9 mouse cellular contexts compared by ENCODE assay signal in genomic region chr2:94264631-94265098, GRCm38 (mm10).
DNase-seq lines count a peak whose midpoint lies in the region; ATAC-seq and TF ChIP-seq lines count a peak whose summit lies in the region.
"Had no signal": no experiment of that assay in that cellular context is flagged by ENCODE, and none has a peak within 500 bp of the region (broad histone marks: within the 10 kb centered on the region; RNA-seq: fewer than 3 reads in every experiment).

No protein-coding gene starts in this region.

- ATAC-seq in heart, embryonic 13.5 days (ENCODE audit: extremely low read depth, insufficient number of reproducible peaks, low FRiP score, low TSS enrichment), result no peak
- no peak for ATAC-seq in heart, postnatal 0 days (ENCODE audit: insufficient read depth, low read depth)
- peak; percentile 55 for ATAC-seq in midbrain, embryonic 13.5 days
- ATAC-seq: Patski had no signal

- H3K9me3 ChIP-seq in heart, embryonic 13.5 days, result no peaks in the 10 kb centered on the region
- H3K9me3 ChIP-seq in heart, postnatal 0 days (replicated peaks; ENCODE audit: control insufficient read depth, low read length), result no peaks in the 10 kb centered on the region
- H3K9me3 ChIP-seq in midbrain, embryonic 13.5 days, result no peaks in the 10 kb centered on the region

- H3K36me3 ChIP-seq in heart, embryonic 13.5 days, result no peaks in the 10 kb centered on the region
- no peaks in the 10 kb centered on the region for H3K36me3 ChIP-seq in heart, postnatal 0 days (replicated peaks; ENCODE audit: control insufficient read depth, insufficient read depth, low read length)
- no peaks in the 10 kb centered on the region for H3K36me3 ChIP-seq in midbrain, embryonic 13.5 days

- H3K9ac ChIP-seq in heart, embryonic 13.5 days, result peak overlapping the region; percentile 79
- H3K9ac ChIP-seq in heart, postnatal 0 days (replicated peaks; ENCODE audit: low read depth, low read length), result peak overlapping the region; percentile 32
- H3K9ac ChIP-seq in midbrain, embryonic 13.5 days (replicated peaks), result peak overlapping the region; percentile 54

- TF ChIP-seq EP300 in heart, postnatal 0 days (IDR thresholded peaks at IDR 0.05; ENCODE audit: low read depth), result no peak

- intact Hi-C loops in heart, postnatal 25 days (cut with DNase I), result no loop called here

- under 1% methylated on average over 12 of the region's 12 CpGs for WGBS in heart, embryonic 13.5 days
- WGBS in heart, postnatal 0 days, result under 1% methylated on average over 12 of the region's 12 CpGs
- under 1% methylated on average over 12 of the region's 12 CpGs for WGBS in midbrain, embryonic 13.5 days

- no peak for DNase-seq in heart, postnatal 25 days (ENCODE audit: low spot score)
- DNase-seq in brain, adult 2 months (ENCODE audit: low read depth, low spot score), result peak; percentile 83
- DNase-seq in heart, postnatal 0 days (ENCODE audit: low spot score), result peak; percentile 34
- no peak for DNase-seq in thymus, adult 18-20 months
- DNase-seq in adrenal gland, postnatal 36 days, result no peak
- DNase-seq in urinary bladder, postnatal 36 days (ENCODE audit: low spot score in 2 of 2), result no peak

- H3K27me3 ChIP-seq in heart, embryonic 13.5 days (replicated peaks), result peaks cover 16% of the 10 kb centered on the region
- H3K27me3 ChIP-seq in heart, postnatal 0 days (ENCODE audit: control insufficient read depth, insufficient read depth, low read length), result no peaks in the 10 kb centered on the region
- H3K27me3 ChIP-seq in midbrain, embryonic 13.5 days, result no peaks in the 10 kb centered on the region

- H3K4me3 ChIP-seq in heart, embryonic 13.5 days, result peak overlapping the region; percentile 50
- peak overlapping the region; percentile 50 for H3K4me3 ChIP-seq in heart, postnatal 0 days (ENCODE audit: low read depth, low read length)
- peak overlapping the region; percentile 39 for H3K4me3 ChIP-seq in midbrain, embryonic 13.5 days (replicated peaks)

- H3K4me2 ChIP-seq in heart, embryonic 13.5 days, result peak overlapping the region; percentile 83
- peak overlapping the region; percentile 79 for H3K4me2 ChIP-seq in heart, postnatal 0 days (ENCODE audit: low read depth, low read length)
- H3K4me2 ChIP-seq in midbrain, embryonic 13.5 days (replicated peaks), result peak overlapping the region; percentile 77

- no peak for TF ChIP-seq CTCF in heart, postnatal 0 days (IDR thresholded peaks at IDR 0.05; ENCODE audit: low read depth)

- peaks cover 52% of the 10 kb centered on the region for H3K4me1 ChIP-seq in heart, embryonic 13.5 days
- peaks cover 24% of the 10 kb centered on the region for H3K4me1 ChIP-seq in heart, postnatal 0 days (ENCODE audit: control insufficient read depth, insufficient read depth)
- peaks cover 50% of the 10 kb centered on the region for H3K4me1 ChIP-seq in midbrain, embryonic 13.5 days (replicated peaks)

- H3K27ac ChIP-seq in heart, embryonic 13.5 days (replicated peaks), result peak overlapping the region; percentile 87
- peak overlapping the region; percentile 63 for H3K27ac ChIP-seq in heart, postnatal 0 days (ENCODE audit: low read depth)
- peak overlapping the region; percentile 91 for H3K27ac ChIP-seq in midbrain, embryonic 13.5 days

Comparison
In these comparisons a context has a peak if more than half of its experiments do, and no peak if none do; other contexts are left out.
1. DNase-seq: peak in brain, adult 2 months (single experiment) and heart, postnatal 0 days (single experiment); none in heart, postnatal 25 days (single experiment), thymus, adult 18-20 months (0 of 2), adrenal gland, postnatal 36 days (0 of 2) and urinary bladder, postnatal 36 days (0 of 2).
2. Peak in every context shown above with its lines, with median percentiles within 50 percentile points of each other: H3K27ac ChIP-seq, H3K4me2 ChIP-seq, H3K4me3 ChIP-seq and H3K9ac ChIP-seq.